Mouse (Mus musculus): ENCODE data around the gene Mif4gd. TPM values are rescaled to one million over a fixed set of nuclear protein-coding genes. Genes with fewer than 3 reads are reported as not detected.

The Mif4gd gene
- polyA plus RNA-seq, 1 experiment = 39.7 TPM

GRCm38 (mm10) chr11:115644308-115644707 is 31.5 kb upstream of the Mif4gd start:
- H3K4me1 ChIP-seq (ENCODE audit: control insufficient read depth, insufficient read depth, low read length) = no peaks in the 10 kb centered on the region
- no peak for TF ChIP-seq POLR2A (IDR thresholded peaks at IDR 0.05; ENCODE audit: extremely low read depth, insufficient read depth, low read length)
- no peak for TF ChIP-seq CTCF (IDR thresholded peaks at IDR 0.05; ENCODE audit: extremely low read depth, insufficient read depth, low read length)
- no peak overlapping the region for H3K4me3 ChIP-seq (ENCODE audit: insufficient read depth, low read length)
- H3K27ac ChIP-seq (ENCODE audit: insufficient read depth, low read length) = no peak overlapping the region

- TF ChIP-seq CTCF (IDR thresholded peaks at IDR 0.05; ENCODE audit: extremely low read depth, insufficient read depth, low read length) = no peak
- TF ChIP-seq POLR2A (IDR thresholded peaks at IDR 0.05; ENCODE audit: extremely low read depth, insufficient read depth, low read length) = no peak
- Histone ChIP-seq H3K27ac (ENCODE audit: insufficient read depth, low read length) (no peak overlapping the region), H3K4me1 (ENCODE audit: control insufficient read depth, insufficient read depth, low read length) (no peaks in the 10 kb centered on the region), H3K4me3 (ENCODE audit: insufficient read depth, low read length) (no peak overlapping the region)
These were observed 30.5 kb upstream of the Mif4gd start for GRCm38 (mm10) chr11:115643265-115643664.

GRCm38 (mm10) chr11:115642705-115643104 is 29.9 kb upstream of the Mif4gd start:
- H3K4me1 ChIP-seq (ENCODE audit: control insufficient read depth, insufficient read depth, low read length) = no peaks in the 10 kb centered on the region
- no peak overlapping the region for H3K27ac ChIP-seq (ENCODE audit: insufficient read depth, low read length)
- H3K4me3 ChIP-seq (ENCODE audit: insufficient read depth, low read length) = no peak overlapping the region
- no peak for TF ChIP-seq POLR2A (IDR thresholded peaks at IDR 0.05; ENCODE audit: extremely low read depth, insufficient read depth, low read length)
- TF ChIP-seq CTCF (IDR thresholded peaks at IDR 0.05; ENCODE audit: extremely low read depth, insufficient read depth, low read length) = no peak

- Histone ChIP-seq H3K4me3 (ENCODE audit: insufficient read depth, low read length) (no peak overlapping the region), H3K27ac (ENCODE audit: insufficient read depth, low read length) (no peak overlapping the region), H3K4me1 (ENCODE audit: control insufficient read depth, insufficient read depth, low read length) (no peaks in the 10 kb centered on the region)
- TF ChIP-seq CTCF (IDR thresholded peaks at IDR 0.05; ENCODE audit: extremely low read depth, insufficient read depth, low read length) (no peak), POLR2A (IDR thresholded peaks at IDR 0.05; ENCODE audit: extremely low read depth, insufficient read depth, low read length) (no peak)
These were observed 28.9 kb upstream of the Mif4gd start for GRCm38 (mm10) chr11:115641664-115642036.

GRCm38 (mm10) chr11:115640978-115641663 is 28.4 kb upstream of the Mif4gd start:
- Histone ChIP-seq H3K27ac (ENCODE audit: insufficient read depth, low read length) (no peak overlapping the region), H3K4me1 (ENCODE audit: control insufficient read depth, insufficient read depth, low read length) (no peaks in the 10 kb centered on the region), H3K4me3 (ENCODE audit: insufficient read depth, low read length) (no peak overlapping the region)
- TF ChIP-seq CTCF (IDR thresholded peaks at IDR 0.05; ENCODE audit: extremely low read depth, insufficient read depth, low read length) (no peak), POLR2A (IDR thresholded peaks at IDR 0.05; ENCODE audit: extremely low read depth, insufficient read depth, low read length) (no peak)

- no peak overlapping the region for H3K4me3 ChIP-seq (ENCODE audit: insufficient read depth, low read length)
- H3K27ac ChIP-seq (ENCODE audit: insufficient read depth, low read length) = no peak overlapping the region
- TF ChIP-seq POLR2A (IDR thresholded peaks at IDR 0.05; ENCODE audit: extremely low read depth, insufficient read depth, low read length) (no peak), CTCF (IDR thresholded peaks at IDR 0.05; ENCODE audit: extremely low read depth, insufficient read depth, low read length) (no peak)
- no peaks in the 10 kb centered on the region for H3K4me1 ChIP-seq (ENCODE audit: control insufficient read depth, insufficient read depth, low read length)
These were observed 27.6 kb upstream of the Mif4gd start for GRCm38 (mm10) chr11:115640311-115640828.

GRCm38 (mm10) chr11:115639540-115639939 is 26.8 kb upstream of the Mif4gd start:
- Histone ChIP-seq H3K4me1 (ENCODE audit: control insufficient read depth, insufficient read depth, low read length) (no peaks in the 10 kb centered on the region), H3K4me3 (ENCODE audit: insufficient read depth, low read length) (no peak overlapping the region), H3K27ac (ENCODE audit: insufficient read depth, low read length) (no peak overlapping the region)
- TF ChIP-seq CTCF (IDR thresholded peaks at IDR 0.05; ENCODE audit: extremely low read depth, insufficient read depth, low read length) = no peak

GRCm38 (mm10) chr11:115638498-115639409 is 26.0 kb upstream of the Mif4gd start:
- Histone ChIP-seq H3K4me1 (ENCODE audit: control insufficient read depth, insufficient read depth, low read length) (no peaks in the 10 kb centered on the region), H3K27ac (ENCODE audit: insufficient read depth, low read length) (no peak overlapping the region), H3K4me3 (ENCODE audit: insufficient read depth, low read length) (no peak overlapping the region)
- TF ChIP-seq CTCF (IDR thresholded peaks at IDR 0.05; ENCODE audit: extremely low read depth, insufficient read depth, low read length) = no peak
- no peak for TF ChIP-seq POLR2A (IDR thresholded peaks at IDR 0.05; ENCODE audit: extremely low read depth, insufficient read depth, low read length)

GRCm38 (mm10) chr11:115636960-115637359 is 24.2 kb upstream of the Mif4gd start:
- TF ChIP-seq CTCF (IDR thresholded peaks at IDR 0.05; ENCODE audit: extremely low read depth, insufficient read depth, low read length) = no peak
- TF ChIP-seq POLR2A (IDR thresholded peaks at IDR 0.05; ENCODE audit: extremely low read depth, insufficient read depth, low read length) = no peak
- Histone ChIP-seq H3K4me3 (ENCODE audit: insufficient read depth, low read length) (no peak overlapping the region), H3K27ac (ENCODE audit: insufficient read depth, low read length) (no peak overlapping the region), H3K4me1 (ENCODE audit: control insufficient read depth, insufficient read depth, low read length) (no peaks in the 10 kb centered on the region)

Measured in cortical plate, adult 2 months (tissue).